Mouse (Mus musculus): ENCODE data around the gene Serpina1c. TPM values are rescaled to one million over a fixed set of nuclear protein-coding genes. Genes with fewer than 3 reads are reported as not detected.
"Not testable (repeated sequence)": the region's sequence is repeated elsewhere in the genome, so short reads cannot be mapped to it uniquely, and the experiment has no call there.

Serpina1c gene
- polyA plus RNA-seq, 1 experiment from 2014 or later: 0.55 TPM

GRCm38 (mm10) chr12:103860571-103860970 lies 44.1 kb downstream of the Serpina1c start:
- H3K36me3 ChIP-seq (ENCODE audit: control insufficient read depth, insufficient read depth); H3K4me3 ChIP-seq (ENCODE audit: low read length); H3K27me3 ChIP-seq (ENCODE audit: control insufficient read depth, insufficient read depth, low read length); ATAC-seq (replicated peaks; ENCODE audit: extremely low read depth, insufficient read depth, low FRiP score); H3K4me1 ChIP-seq (ENCODE audit: control insufficient read depth, insufficient read depth, low read length); H3K27ac ChIP-seq (ENCODE audit: low read length); H3K4me2 ChIP-seq (ENCODE audit: low read depth, low read length); H3K9ac ChIP-seq (ENCODE audit: low read length); H3K9me3 ChIP-seq (replicated peaks; ENCODE audit: control insufficient read depth, low read length): not testable (repeated sequence)
- 60% methylated on average over 3 of the region's 4 CpGs for WGBS

GRCm38 (mm10) chr12:103859584-103859983 lies 45.1 kb downstream of the Serpina1c start:
- H3K27ac ChIP-seq (ENCODE audit: low read length); H3K36me3 ChIP-seq (ENCODE audit: control insufficient read depth, insufficient read depth); ATAC-seq (replicated peaks; ENCODE audit: extremely low read depth, insufficient read depth, low FRiP score); H3K27me3 ChIP-seq (ENCODE audit: control insufficient read depth, insufficient read depth, low read length); H3K9ac ChIP-seq (ENCODE audit: low read length); H3K4me1 ChIP-seq (ENCODE audit: control insufficient read depth, insufficient read depth, low read length); H3K4me2 ChIP-seq (ENCODE audit: low read depth, low read length); H3K9me3 ChIP-seq (replicated peaks; ENCODE audit: control insufficient read depth, low read length); H3K4me3 ChIP-seq (ENCODE audit: low read length): not testable (repeated sequence)
- 55% methylated on average over 3 of the region's 3 CpGs for WGBS

GRCm38 (mm10) chr12:103853032-103853431 lies 51.7 kb downstream of the Serpina1c start:
- not testable (repeated sequence) for H3K9me3 ChIP-seq (replicated peaks; ENCODE audit: control insufficient read depth, low read length); H3K27me3 ChIP-seq (ENCODE audit: control insufficient read depth, insufficient read depth, low read length); H3K36me3 ChIP-seq (ENCODE audit: control insufficient read depth, insufficient read depth); ATAC-seq (replicated peaks; ENCODE audit: extremely low read depth, insufficient read depth, low FRiP score); H3K4me3 ChIP-seq (ENCODE audit: low read length); H3K4me2 ChIP-seq (ENCODE audit: low read depth, low read length); H3K4me1 ChIP-seq (ENCODE audit: control insufficient read depth, insufficient read depth, low read length); H3K27ac ChIP-seq (ENCODE audit: low read length); H3K9ac ChIP-seq (ENCODE audit: low read length)
- WGBS: 70% methylated on average over 2 of the region's 2 CpGs

Other genes starting within 250 kb of the Serpina1c start
- 1.2 and 1.7 TPM in 2 replicates for gene Serpina6, start 247.7 kb downstream of the Serpina1c start, polyA plus RNA-seq (2015; fragmentation: Nextera tagmentation; extraction: Ambion mirVana)
- not detected in 2 replicates for gene Serpina16, start 228.7 kb downstream of the Serpina1c start, polyA plus RNA-seq (2015; fragmentation: Nextera tagmentation; extraction: Ambion mirVana)
- gene Serpina1f, start 209.4 kb downstream of the Serpina1c start, polyA plus RNA-seq (2015; fragmentation: Nextera tagmentation; extraction: Ambion mirVana): not detected in 2 replicates
- 0.35 and 0.43 TPM in 2 replicates for gene Serpina1d, start 131.3 kb downstream of the Serpina1c start, polyA plus RNA-seq (2015; fragmentation: Nextera tagmentation; extraction: Ambion mirVana)
- 1.1 and 1.4 TPM in 2 replicates for gene Serpina1b, start 74.5 kb downstream of the Serpina1c start, polyA plus RNA-seq (2015; fragmentation: Nextera tagmentation; extraction: Ambion mirVana)
- 0.85 and 0.90 TPM in 2 replicates for gene Serpina1a, start 41.3 kb downstream of the Serpina1c start, polyA plus RNA-seq (2015; fragmentation: Nextera tagmentation; extraction: Ambion mirVana)
- 0.22 and 0.85 TPM in 2 replicates for gene Serpina1e, start 54.1 kb upstream of the Serpina1c start, polyA plus RNA-seq (2015; fragmentation: Nextera tagmentation; extraction: Ambion mirVana)
- gene Serpina11, start 85.1 kb upstream of the Serpina1c start, polyA plus RNA-seq (2015; fragmentation: Nextera tagmentation; extraction: Ambion mirVana): not detected in 2 replicates
- gene Serpina9, start 108.9 kb upstream of the Serpina1c start, polyA plus RNA-seq (2015; fragmentation: Nextera tagmentation; extraction: Ambion mirVana): 0.22 and 0.37 TPM in 2 replicates
- not detected in 2 replicates for gene Serpina12, start 139.6 kb upstream of the Serpina1c start, polyA plus RNA-seq (2015; fragmentation: Nextera tagmentation; extraction: Ambion mirVana)
- gene Serpina5, start 196.2 kb upstream of the Serpina1c start, polyA plus RNA-seq (2015; fragmentation: Nextera tagmentation; extraction: Ambion mirVana): not detected in 2 replicates
- not detected in 2 replicates for gene Serpina3a, start 207.8 kb upstream of the Serpina1c start, polyA plus RNA-seq (2015; fragmentation: Nextera tagmentation; extraction: Ambion mirVana)
- gene Serpina3b, start 223.1 kb upstream of the Serpina1c start, polyA plus RNA-seq (2015; fragmentation: Nextera tagmentation; extraction: Ambion mirVana): not detected in 2 replicates
- gene Serpina3c, start 249.0 kb upstream of the Serpina1c start, polyA plus RNA-seq (2015; fragmentation: Nextera tagmentation; extraction: Ambion mirVana): 0.11 TPM in 1 of 2 replicates, not detected in the other